Mouse (Mus musculus): ENCODE data around the gene Rps2.

DNA sequence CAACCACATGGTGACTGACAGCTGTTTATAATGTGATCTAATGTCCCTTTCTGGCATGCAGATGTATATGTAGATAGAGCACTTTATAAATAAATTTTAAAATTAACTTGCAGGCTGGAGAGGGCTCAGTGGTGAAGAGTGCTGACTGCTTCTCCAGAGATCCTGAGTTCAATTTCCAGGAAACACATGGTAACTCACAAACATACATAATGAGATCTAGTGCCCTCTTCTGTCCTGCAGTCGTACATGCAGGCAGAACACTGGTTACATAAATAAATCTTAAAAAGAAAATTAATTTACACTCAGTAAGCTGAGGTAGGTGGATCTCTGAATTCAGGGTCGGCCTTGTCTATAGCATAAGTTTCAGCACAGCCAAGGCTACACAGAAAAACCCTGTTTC is 9.3 kb upstream of the Rps2 start:
- TF ChIP-seq NANOG (IDR thresholded peaks at IDR 0.05; ENCODE audit: borderline replicate concordance, low read length) (no peak), CTCF (conservative IDR thresholded peaks at IDR 0.05; ENCODE audit: low read length) (no peak)

Measured in E14TG2a.4 (cell line).